Mouse (Mus musculus): ENCODE measurements around the gene Dclk1.

DNA sequence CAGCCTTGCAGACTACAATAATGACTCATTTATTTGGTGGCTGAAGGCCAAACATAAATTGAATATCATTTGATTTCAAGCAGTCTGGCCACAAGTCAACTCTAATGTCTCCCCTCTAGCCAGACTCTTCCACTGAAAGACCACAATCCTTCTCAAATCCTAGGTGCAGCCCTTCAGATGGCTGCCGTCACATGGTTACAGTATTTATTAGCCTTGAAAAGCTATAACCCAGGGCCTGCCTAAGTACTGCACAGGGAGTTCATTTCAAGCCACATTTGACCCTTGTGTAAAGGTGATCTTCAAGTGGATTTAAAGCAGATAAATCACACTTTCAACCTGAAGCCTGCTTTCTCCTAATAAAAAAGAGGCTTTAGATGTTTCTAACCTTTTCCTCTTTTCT is 192.1 kb downstream of the Dclk1 start:
- no peak for TF ChIP-seq CTCF (IDR thresholded peaks at IDR 0.05; ENCODE audit: low read depth)
- TF ChIP-seq EP300 (IDR thresholded peaks at IDR 0.05; ENCODE audit: low read depth) = no peak

Measured in liver, embryonic 14.5 days (tissue).